Mouse (Mus musculus) common myeloid progenitor, adult 5-6 weeks (primary cell): ENCODE data around the gene BC051665. TPM values are rescaled to one million over a fixed set of nuclear protein-coding genes. Genes with fewer than 3 reads are reported as not detected.
A peak's percentile ranks its signal among the peaks of the same experiment; 100 is the strongest.

Experiments
- ATAC-seq: replicated peaks from 2 replicates; pipeline ENCODE4 v1.8.0; 2016; ENCODE audit warnings: low read depth, mild to moderate bottlenecking, moderate TSS enrichment, inconsistent platforms; ENCODE audit not compliant: poor library complexity, severe bottlenecking
- total RNA-seq: library from RNA; stranded (forward); fragments of 200-1000, 187-1606 nt; gene quantifications from 2 replicates; pipeline ENCODE4 v1.2.3, GENCODE M21; 2017

BC051665 gene
- total RNA-seq, 1 experiment from 2014 or later: not detected

DNA sequence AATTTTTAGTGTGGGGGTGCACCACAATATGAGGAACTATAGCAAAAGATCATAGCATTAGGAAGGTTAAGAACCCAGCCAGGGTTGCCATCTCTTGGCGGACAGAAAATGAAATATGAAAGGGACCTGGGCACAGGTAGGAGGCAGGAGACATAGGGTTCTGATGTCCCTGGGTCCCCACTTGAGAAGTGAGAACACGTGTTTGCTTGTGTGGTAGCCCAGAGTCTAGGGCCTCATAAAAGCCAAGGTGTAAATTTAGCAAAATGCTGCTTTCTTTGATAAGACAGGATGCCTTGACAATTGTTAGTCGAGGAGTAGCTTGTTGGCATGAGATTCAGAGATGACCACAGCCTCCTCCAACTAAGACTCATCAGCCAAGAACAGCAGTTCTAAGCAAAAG is 41.4 kb downstream of the BC051665 start:
- no peak for ATAC-seq

DNA sequence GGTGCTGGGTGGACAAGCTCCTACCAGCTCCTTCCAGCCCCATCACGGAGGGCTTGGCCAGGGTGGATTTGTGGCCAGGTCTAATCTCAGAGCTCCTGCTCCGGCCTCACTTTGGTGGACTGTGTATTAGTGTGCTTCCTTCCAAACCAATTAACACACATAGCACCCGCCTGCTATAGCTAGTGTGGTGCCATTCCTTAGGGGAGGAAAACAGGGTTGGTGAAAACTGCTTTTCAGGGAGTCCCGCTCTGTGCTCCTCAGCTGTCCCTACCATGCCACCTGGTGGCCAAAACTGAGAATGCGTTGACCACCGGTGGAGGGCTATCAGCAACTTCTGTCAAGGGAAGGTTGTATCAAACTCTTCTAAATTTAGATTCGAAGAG is 42.1 kb downstream of the BC051665 start:
- ATAC-seq: peak; percentile 48

DNA sequence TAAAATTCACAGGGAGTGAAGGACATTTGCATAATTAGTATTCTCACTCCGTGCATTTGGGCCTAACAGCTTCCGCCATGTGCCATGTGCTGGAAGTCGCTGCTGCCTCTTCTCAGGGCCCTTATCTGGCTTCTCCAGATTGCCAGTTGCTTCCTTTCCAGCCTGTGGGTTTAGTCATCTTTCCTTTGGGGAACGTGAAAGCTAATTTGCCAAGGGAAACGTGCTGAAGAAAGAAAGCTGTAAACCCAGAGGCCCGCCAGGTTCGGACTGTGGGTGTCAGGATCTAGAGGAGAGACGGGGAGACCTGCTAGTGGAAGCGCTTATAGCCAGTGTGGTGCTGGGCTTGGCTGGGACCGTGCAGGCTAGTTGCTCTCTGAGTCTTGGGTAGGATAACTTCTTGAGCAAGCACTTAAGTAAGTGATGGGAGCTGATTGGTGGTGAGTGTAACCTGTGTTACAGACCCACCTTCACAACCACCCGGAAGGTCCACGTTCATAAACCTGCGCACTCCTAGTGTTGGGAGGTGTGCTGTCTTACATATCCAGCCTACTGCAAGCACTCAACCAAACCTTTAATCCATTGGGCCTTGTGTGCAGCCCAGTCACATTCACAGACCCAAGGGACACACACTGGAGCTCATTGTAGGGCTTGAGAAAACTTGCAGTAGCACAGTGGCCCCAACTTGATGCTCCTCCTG is 42.6 kb downstream of the BC051665 start:
- peak; percentile 73 for ATAC-seq

DNA sequence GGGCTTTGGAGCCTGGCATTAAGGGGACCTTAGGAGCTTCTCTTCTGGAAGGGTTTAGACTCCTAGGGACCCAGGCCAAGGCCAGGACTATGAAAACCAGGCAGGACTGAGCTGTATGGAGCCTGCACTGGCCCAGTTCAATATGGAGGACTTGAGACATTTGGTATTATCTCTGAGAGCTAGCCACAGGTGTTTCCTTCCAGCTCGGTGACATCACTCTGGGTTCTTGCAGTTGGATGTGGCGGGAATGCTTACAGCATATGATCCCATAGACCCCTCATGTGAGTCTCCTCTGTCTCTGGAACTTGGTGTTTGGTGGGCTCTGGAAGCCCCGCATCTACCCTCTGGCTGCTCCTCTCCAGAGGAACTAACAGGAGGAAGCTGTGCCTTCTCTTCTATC is 43.6 kb downstream of the BC051665 start:
- 0 out of 2 replicates have a peak, but pooled peaks have one; percentile 0 for ATAC-seq

DNA sequence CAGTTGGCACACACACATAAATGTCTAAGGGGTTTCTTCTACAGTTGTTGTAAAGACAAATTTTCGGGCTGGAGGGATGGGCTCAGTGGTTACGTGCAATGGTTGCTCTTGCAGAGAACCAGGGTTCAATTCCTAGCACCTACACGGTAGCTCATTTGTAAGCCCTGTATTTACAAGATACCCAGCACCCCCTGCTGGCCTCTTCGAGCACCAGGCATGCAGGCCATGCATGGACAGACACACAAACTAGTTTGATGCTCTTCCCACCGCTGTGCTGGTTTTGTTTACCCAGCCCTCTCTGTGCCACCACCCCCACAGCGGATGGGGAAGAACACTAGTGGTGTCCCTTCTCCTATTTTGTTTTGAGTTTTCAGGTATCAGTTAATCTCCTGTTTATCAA is 45.9 kb downstream of the BC051665 start:
- no peak for ATAC-seq

DNA sequence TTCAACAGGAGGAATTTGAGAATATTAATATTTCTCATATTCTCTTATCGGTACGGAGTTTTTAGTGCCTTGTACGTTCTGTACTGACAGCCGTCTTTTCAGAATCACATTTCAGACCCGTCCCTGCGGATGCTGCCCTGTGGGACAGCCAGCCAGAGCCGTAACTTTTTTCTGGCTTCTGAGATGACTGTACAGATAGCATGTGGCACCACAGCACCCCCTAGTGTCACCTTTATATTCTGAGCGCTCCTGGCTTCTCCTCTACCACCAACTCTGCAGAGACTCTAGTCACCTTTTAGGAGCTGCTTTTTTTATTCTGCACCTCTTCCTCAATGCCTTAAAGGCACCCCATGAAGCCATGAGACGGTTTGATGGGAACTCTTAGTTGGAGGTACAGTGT is 47.7 kb downstream of the BC051665 start:
- ATAC-seq: peak; percentile 53

DNA sequence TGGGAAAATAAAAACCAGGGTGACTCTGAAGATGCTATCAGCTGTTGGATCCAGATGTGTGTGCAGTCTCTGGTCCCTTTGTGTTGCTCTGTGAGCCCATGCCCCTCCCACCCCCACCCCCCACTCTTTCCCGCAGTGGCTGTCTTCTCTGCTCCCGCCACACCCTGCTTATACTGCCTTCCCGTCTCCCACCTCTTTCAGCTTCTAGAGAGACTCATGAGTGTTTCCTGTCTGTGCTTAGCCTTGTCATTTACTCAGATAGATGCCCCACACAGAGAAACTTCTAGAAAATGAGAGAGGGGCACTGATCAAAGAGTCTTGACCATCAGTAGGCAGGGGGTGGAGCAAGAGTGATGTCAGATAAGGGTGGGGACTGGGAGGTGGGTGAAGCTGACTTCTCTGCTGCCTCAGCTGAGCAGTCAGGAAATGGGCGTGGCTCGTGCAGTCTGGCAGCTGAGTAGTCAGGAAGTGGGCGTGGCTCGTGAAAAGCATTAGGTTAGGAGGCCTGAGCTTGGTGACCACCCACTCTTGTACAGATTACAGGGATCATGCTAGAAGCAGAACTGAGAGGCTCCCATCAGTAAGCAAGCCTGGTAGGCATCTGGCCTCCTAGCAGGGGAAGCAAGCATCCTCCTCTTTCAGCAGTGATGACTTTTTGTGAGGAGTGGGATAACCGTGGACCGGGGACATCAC is 48.4 kb downstream of the BC051665 start:
- peak; percentile 85 for ATAC-seq

DNA sequence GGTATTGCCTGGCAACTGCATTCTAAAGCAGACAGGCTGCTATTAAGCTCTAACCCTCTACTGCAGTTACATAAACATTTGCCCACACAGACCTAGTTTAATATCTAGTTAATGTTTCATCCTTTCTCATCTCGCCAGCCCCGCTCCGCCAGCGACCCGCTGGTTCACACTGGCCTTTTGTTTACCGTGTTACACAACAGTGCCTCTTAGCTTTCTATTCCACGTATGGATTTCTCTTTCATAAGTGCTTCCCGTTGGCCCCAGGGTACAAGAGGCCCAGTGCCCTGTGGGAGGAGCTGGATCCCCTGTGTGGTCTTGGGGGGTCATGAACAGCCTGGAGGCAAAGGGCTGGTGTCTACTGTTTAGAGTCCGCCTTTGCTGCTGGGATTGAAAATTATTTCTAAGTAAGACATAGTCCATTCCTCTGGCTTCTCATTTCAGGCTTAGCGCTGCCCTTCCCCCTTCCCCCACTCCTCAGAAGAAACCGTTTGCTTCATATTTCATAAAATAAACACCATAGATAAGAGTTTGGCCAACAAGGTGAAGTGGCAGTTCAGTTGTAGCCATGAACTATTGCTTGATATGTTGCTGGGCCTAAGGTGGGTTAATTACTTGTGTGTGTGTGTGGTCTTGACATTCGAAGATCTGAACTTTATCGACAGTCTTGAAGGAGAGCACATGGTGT is 49.6 kb downstream of the BC051665 start:
- ATAC-seq: no peak

DNA sequence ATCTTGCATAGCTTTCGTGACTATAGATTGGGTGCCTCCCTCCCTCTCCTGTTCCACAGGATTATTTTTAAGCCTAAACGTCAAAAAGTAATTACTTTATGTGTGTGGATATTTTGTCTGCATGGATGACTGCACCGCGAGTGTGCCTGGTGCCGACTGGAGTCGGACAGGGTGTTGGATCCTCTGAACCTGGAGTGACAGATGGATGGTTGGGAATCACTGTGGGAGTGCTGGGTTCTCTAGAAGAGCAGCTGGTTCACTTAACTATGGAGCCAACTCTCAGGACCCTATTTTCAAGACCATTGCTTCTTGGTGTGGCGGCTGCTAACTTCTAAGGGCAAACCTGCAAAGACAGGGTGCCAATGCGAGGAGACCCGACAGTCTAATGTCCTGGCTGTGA is 50.9 kb downstream of the BC051665 start:
- ATAC-seq: no peak

Other genes starting within 250 kb of the BC051665 start
- gene Dapk1, start 184.4 kb downstream of the BC051665 start, total RNA-seq: 5.8 and 8.6 TPM in 2 replicates
- gene Ctsll3, start 16.5 kb upstream of the BC051665 start, total RNA-seq: not detected in 2 replicates
- gene 4930486L24Rik, start 78.1 kb upstream of the BC051665 start, total RNA-seq: 1.2 TPM in 1 of 2 replicates, not detected in the other
- gene Gm49392, start 110.5 kb upstream of the BC051665 start, total RNA-seq: 1.5 TPM in 1 of 2 replicates, not detected in the other
- gene Ctla2b, start 111.1 kb upstream of the BC051665 start, total RNA-seq: 40.8 and 44.2 TPM in 2 replicates
- not detected in 2 replicates for gene Tpbpb, start 118.5 kb upstream of the BC051665 start, total RNA-seq
- gene Gm49393, start 149.2 kb upstream of the BC051665 start, total RNA-seq: not detected in 2 replicates
- 2.8 TPM in 1 of 2 replicates, not detected in the other for gene Gm49391, start 150.2 kb upstream of the BC051665 start, total RNA-seq
- 344 and 394 TPM in 2 replicates for gene Ctla2a, start 150.3 kb upstream of the BC051665 start, total RNA-seq
- not detected in 2 replicates for gene Tpbpa, start 155.6 kb upstream of the BC051665 start, total RNA-seq
- gene Ctsj, start 219.6 kb upstream of the BC051665 start, total RNA-seq: not detected in 2 replicates